In the genomic region with DNA sequence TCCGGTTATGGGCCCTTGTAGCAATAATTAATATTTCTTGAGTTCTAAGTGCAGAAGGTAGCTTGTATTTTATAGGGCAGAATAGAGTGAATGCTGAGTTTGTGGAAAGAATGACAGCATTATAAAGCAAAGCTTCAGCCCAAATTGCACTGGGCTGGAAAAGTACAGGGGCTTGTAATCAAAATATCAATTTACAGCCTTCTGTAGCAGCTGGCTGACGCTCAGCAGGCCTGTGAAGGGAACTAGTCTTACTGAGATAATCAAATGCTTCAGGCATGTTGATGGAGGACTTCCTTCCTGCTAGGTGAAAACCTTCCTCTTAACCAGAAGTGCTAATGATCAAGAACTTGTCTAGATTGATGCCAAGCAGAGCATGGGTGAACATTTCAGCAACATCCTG, we compare ENCODE assay signal across 24 mouse cellular contexts.
A peak's percentile ranks its signal among the peaks of the same experiment; 100 is the strongest.
DNase-seq lines count a peak whose midpoint lies in the region; ATAC-seq and TF ChIP-seq lines count a peak whose summit lies in the region.
"Had no signal": no experiment of that assay in that cellular context is flagged by ENCODE, and none has a peak within 500 bp of the region (broad histone marks: within the 10 kb centered on the region; RNA-seq: fewer than 3 reads in every experiment).

No protein-coding gene starts in this region.

- ATAC-seq in kidney, embryonic 14.5 days (ENCODE audit: low FRiP score, low TSS enrichment): peak; percentile 20; the same call in 1 of the 2 replicates
- ATAC-seq: activated CD4-positive, CD25-positive, alpha-beta regulatory T cell, adult 4 months; liver, embryonic 12.5 days had no signal

- no peaks in the 10 kb centered on the region for H3K27me3 ChIP-seq in kidney, embryonic 14.5 days (ENCODE audit: control insufficient read depth, insufficient read depth, low read length)
- no peaks in the 10 kb centered on the region for H3K27me3 ChIP-seq in MEL (ENCODE audit: control insufficient read depth in 1 of 2, insufficient read depth in 2 of 2, low read length in 2 of 2)
- H3K27me3 ChIP-seq: heart, embryonic 13.5 days; liver, embryonic 12.5 days; neural tube, embryonic 15.5 days had no signal

- no peaks in the 10 kb centered on the region for H3K36me3 ChIP-seq in kidney, embryonic 14.5 days (ENCODE audit: control insufficient read depth, insufficient read depth, low read length)
- no peaks in the 10 kb centered on the region for H3K36me3 ChIP-seq in MEL (ENCODE audit: control insufficient read depth in 1 of 2, insufficient read depth in 2 of 2, low read length in 2 of 2)
- H3K36me3 ChIP-seq: heart, embryonic 13.5 days; liver, embryonic 12.5 days; midbrain, embryonic 10.5 days; neural tube, embryonic 15.5 days had no signal

- no peaks in the 10 kb centered on the region for H3K4me1 ChIP-seq in kidney, embryonic 14.5 days (ENCODE audit: control insufficient read depth, insufficient read depth, low read length)
- H3K4me1 ChIP-seq in MEL (ENCODE audit: control insufficient read depth in 1 of 2, insufficient read depth in 2 of 2, low read length in 2 of 2): no peaks in the 10 kb centered on the region
- H3K4me1 ChIP-seq: heart, embryonic 13.5 days; liver, embryonic 12.5 days; midbrain, embryonic 10.5 days; neural tube, embryonic 15.5 days had no signal

- DNase-seq in kidney, adult 9 months: no peak
- peak; percentile 13 for DNase-seq in MEL (ENCODE audit: low read depth, low spot score)
- DNase-seq in brain, adult 2 months (ENCODE audit: low read depth, low spot score): peak; percentile 6
- DNase-seq in forelimb bud, embryonic 11.5 days (ENCODE audit: low read depth, low spot score): peak; percentile 4
- DNase-seq in spleen, adult 12 weeks (ENCODE audit: low spot score): no peak
- no peak for DNase-seq in retina, postnatal 1 day
- DNase-seq: adrenal gland, postnatal 10 days; cerebellum, adult 9-11 months; gastrocnemius, postnatal 10 days; heart, adult 18-20 months; heart, postnatal 14 days; kidney, adult 18-20 months; layer of hippocampus, adult 9-11 months; lung, adult 18-20 months; lung, postnatal 10 days; thymus, adult 2 months; thymus, postnatal 4 days had no signal

- no peak overlapping the region for H3K4me2 ChIP-seq in kidney, embryonic 14.5 days (replicated peaks; ENCODE audit: low read depth, low read length)
- H3K4me2 ChIP-seq: heart, embryonic 13.5 days; liver, embryonic 12.5 days; neural tube, embryonic 15.5 days had no signal

- TF ChIP-seq RAD21 in MEL (IDR thresholded peaks at IDR 0.05; ENCODE audit: low read depth, low read length): no peak

- H3K79me2 ChIP-seq in MEL (ENCODE audit: control insufficient read depth, insufficient read depth, low read length, poor library complexity): no peaks in the 10 kb centered on the region

- no peak overlapping the region for H3K27ac ChIP-seq in kidney, embryonic 14.5 days (ENCODE audit: low read depth, low read length)
- no peak overlapping the region for H3K27ac ChIP-seq in MEL (ENCODE audit: control insufficient read depth, low read depth, low read length)
- H3K27ac ChIP-seq: heart, embryonic 13.5 days; liver, embryonic 12.5 days; midbrain, embryonic 10.5 days; neural tube, embryonic 15.5 days; stomach, postnatal 0 days had no signal

- H3K9me3 ChIP-seq in kidney, embryonic 14.5 days (ENCODE audit: control insufficient read depth, low read length): no peaks in the 10 kb centered on the region
- no peaks in the 10 kb centered on the region for H3K9me3 ChIP-seq in MEL (replicated peaks; ENCODE audit: insufficient read depth, low read length)
- H3K9me3 ChIP-seq: heart, embryonic 13.5 days; liver, embryonic 12.5 days; midbrain, embryonic 10.5 days; neural tube, embryonic 15.5 days had no signal

- WGBS in kidney, embryonic 14.5 days: 38% methylated on average over 2 of the region's 2 CpGs

- H3K9ac ChIP-seq in kidney, embryonic 14.5 days (ENCODE audit: low read depth, low read length): no peak overlapping the region
- no peak overlapping the region for H3K9ac ChIP-seq in MEL (ENCODE audit: control insufficient read depth, low read depth, low read length, poor library complexity, severe bottlenecking)
- H3K9ac ChIP-seq: heart, embryonic 13.5 days; liver, embryonic 12.5 days; neural tube, embryonic 15.5 days had no signal

- H3K4me3 ChIP-seq in kidney, embryonic 14.5 days (ENCODE audit: low read length): no peak overlapping the region
- no peak overlapping the region for H3K4me3 ChIP-seq in MEL (ENCODE audit: control insufficient read depth in 1 of 2, insufficient read depth in 1 of 2, low read depth in 2 of 2, low read length in 2 of 2)
- H3K4me3 ChIP-seq: heart, embryonic 13.5 days; liver, embryonic 12.5 days; midbrain, embryonic 10.5 days; neural tube, embryonic 15.5 days had no signal

- no peak for TF ChIP-seq POLR2A in MEL (IDR thresholded peaks at IDR 0.05; ENCODE audit: control insufficient read depth in 1 of 2, insufficient read depth in 1 of 2, low read depth in 1 of 2, low read length in 2 of 2, poor library complexity in 1 of 2)

- no peak for TF ChIP-seq CTCF in MEL (IDR thresholded peaks at IDR 0.05 in 2 of 3, conservative IDR thresholded peaks at IDR 0.05 in 1 of 3; ENCODE audit: control insufficient read depth in 1 of 3, insufficient read depth in 1 of 3, low read depth in 2 of 3, low read length in 3 of 3, poor library complexity in 1 of 3, severe bottlenecking in 1 of 3)

- no peak for TF ChIP-seq EP300 in MEL (IDR thresholded peaks at IDR 0.05; ENCODE audit: low read depth in 1 of 2, low read length in 2 of 2)

TF ChIP-seq in MEL, 35 proteins besides CTCF, POLR2A, EP300 and RAD21:
- TF ChIP-seq ETS1 (IDR thresholded peaks at IDR 0.05; ENCODE audit: low read depth, low read length): 0 out of 2 replicates have a peak, but pooled peaks have one; percentile 10
- TF ChIP-seq CHD1 (IDR thresholded peaks at IDR 0.05; ENCODE audit: low read depth, low read length): no peak
- no peak for TF ChIP-seq MYB (IDR thresholded peaks at IDR 0.05; ENCODE audit: low read depth, low read length)
- TF ChIP-seq TAL1 (IDR thresholded peaks at IDR 0.05; ENCODE audit: low read length): no peak
- no peak for TF ChIP-seq ELF1 (IDR thresholded peaks at IDR 0.05; ENCODE audit: low read depth, low read length)

Comparison
In these comparisons a context has a peak if more than half of its experiments do, and no peak if none do; other contexts are left out.
1. DNase-seq: peak in MEL (single experiment), brain, adult 2 months (single experiment) and forelimb bud, embryonic 11.5 days (single experiment); none in kidney, adult 9 months (single experiment), spleen, adult 12 weeks (single experiment) and retina, postnatal 1 day (single experiment).